Mouse (Mus musculus) cortical plate, adult 2 months (tissue): ENCODE measurements around the gene Cox6a2.

ENCODE experiments used
- CTCF ChIP-seq: fragments of 200-500 bp; IDR thresholded peaks from 2 replicates; pipeline ENCODE4 v1.5.1; 2011; ENCODE audit warnings: mild to moderate bottlenecking, control low read depth, low read length; ENCODE audit not compliant: insufficient read depth; ENCODE audit errors: extremely low read depth
- POLR2A ChIP-seq: fragments of 200-500 bp; IDR thresholded peaks from 2 replicates; pipeline ENCODE4 v1.6.1; 2011; ENCODE audit warnings: mild to moderate bottlenecking, low read length, control low read depth; ENCODE audit not compliant: insufficient read depth; ENCODE audit errors: extremely low read depth

- TF ChIP-seq POLR2A (no peak), CTCF (no peak)
Measured at GRCm38 (mm10) chr7:128169996-128170395, 36.2 kb downstream of the Cox6a2 start.
